Mouse (Mus musculus) heart, adult 18-20 months (tissue): ENCODE results near the gene Ggact. TPM values are rescaled to one million over a fixed set of nuclear protein-coding genes. Genes with fewer than 3 reads are reported as not detected.

Source experiments
- DNase-seq, 2 experiments: peaks; one replicate each; pipeline ENCODE4 v3.0.0; 2021 to 2022; ENCODE audit warnings: mixed read lengths in 1 of 2
- long read RNA-seq, 2 experiments: library from polyadenylated mRNA; stranded (forward); transcript quantifications; one replicate each; pipeline ENCODE4 v2.0.0; 2021
- total RNA-seq, 2 experiments: library from RNA; stranded (reverse); gene quantifications; 2 replicates each; pipeline ENCODE4 v1.2.3; 2021

Gene Ggact
- total RNA-seq = 10 to 100 TPM; 24.9 to 25.7 TPM
- long read RNA-seq, experiment 1, transcript Ggact-205 (3 exons, 609 nt) = major isoform, 5 of 13 reads
- long read RNA-seq, experiment 1, transcript Ggact-201 (3 exons, 1,076 nt) = major isoform, 5 of 13 reads
- long read RNA-seq, experiment 1, partial matches to known transcripts = 2 of 13 reads
- long read RNA-seq, experiment 1, other reads (novel, unspliced or antisense) = 1 of 13 reads
- long read RNA-seq, experiment 2, partial matches to known transcripts = 0 of 5 reads
- long read RNA-seq, experiment 2, other reads (novel, unspliced or antisense) = 1 of 5 reads

DNA sequence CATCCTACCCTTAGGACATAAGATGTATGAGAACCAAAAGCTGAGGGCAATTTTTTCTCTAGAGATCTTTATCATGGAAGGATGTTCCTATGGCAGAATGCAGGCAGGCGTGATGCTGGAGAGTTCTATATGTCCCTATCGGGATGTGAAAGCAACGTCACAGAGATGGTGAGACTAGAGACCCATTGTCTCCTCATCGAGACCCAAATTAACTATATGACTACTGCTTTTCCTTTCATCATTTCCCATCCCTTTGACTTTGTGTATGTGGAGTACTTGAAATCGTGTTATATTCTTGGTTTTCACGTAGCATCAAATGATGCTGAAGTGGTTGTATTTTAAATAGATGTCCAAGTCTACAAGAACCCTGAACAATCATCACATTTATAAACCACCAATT is at the start of gene Ggact:
TSS of gene Ggact (minus strand) at position 101 of the 400 bp plus-strand sequence.
- DNase-seq = no peak

DNA sequence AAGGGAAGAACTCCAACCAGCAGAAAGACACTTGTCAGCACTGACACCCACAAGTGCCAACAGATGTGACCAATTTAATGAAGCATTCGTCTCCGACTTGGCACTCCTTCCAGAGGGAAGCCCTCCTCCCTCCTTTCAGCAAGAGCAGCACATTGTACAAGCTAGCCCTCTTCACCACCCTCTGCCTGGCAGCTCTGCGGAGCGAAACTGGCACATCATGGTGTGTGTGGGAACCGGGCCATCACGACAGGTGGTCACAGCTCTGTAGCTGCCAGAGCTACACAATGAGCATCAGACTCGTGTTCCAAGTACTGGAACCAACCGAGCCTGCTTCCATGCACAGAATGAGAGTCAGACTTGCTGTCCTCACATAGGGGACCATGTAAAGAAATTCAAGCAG is 44.4 kb upstream of the Ggact start:
- peak in 1 of 2 experiments; percentile 2 for DNase-seq

DNA sequence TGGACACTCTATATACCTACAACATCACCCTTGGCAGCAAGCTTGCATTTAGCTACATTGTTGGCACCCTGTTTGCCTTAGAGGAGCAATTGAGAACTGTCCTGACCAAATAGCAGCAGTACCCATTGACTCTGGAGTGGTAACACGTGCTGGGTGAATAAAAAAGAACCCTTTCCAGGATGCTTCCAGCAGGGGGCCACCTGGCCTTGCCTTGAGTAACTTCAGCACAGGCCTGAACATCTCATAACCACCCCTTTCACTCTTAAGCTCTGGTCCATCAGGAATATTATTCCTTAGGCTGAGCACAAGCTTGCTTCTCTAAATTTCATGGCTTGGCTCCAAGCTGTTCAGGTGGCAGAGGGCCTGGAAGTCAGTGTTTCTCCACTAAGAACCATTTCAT is 39.8 kb upstream of the Ggact start:
- peak; percentile 25 to 55 for DNase-seq

DNA sequence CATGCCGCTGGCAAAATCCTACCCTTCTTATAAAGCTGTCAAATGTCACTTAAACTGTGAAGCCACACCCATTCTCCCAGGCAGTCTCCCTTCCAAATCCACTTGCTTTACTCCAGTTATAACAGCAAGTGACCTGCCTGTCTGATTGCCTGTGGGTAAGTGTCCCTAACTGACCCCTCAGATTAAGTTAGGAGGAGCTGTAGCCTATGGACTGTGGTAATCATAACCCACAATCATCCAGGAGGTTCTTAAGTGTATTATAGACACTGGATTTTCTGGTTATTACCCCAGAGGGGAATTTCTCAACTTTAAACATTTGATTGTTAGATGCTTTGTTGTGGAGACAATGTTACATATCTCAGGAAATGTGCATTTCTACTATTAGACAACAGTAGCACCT is 39.0 kb upstream of the Ggact start:
- no peak for DNase-seq

- DNase-seq = no peak
Observed at GRCm38 (mm10) chr14:122951676-122952445, 38.3 kb upstream of the Ggact start.

- DNase-seq = no peak
Observed at GRCm38 (mm10) chr14:122950915-122951314, 37.4 kb upstream of the Ggact start.

DNA sequence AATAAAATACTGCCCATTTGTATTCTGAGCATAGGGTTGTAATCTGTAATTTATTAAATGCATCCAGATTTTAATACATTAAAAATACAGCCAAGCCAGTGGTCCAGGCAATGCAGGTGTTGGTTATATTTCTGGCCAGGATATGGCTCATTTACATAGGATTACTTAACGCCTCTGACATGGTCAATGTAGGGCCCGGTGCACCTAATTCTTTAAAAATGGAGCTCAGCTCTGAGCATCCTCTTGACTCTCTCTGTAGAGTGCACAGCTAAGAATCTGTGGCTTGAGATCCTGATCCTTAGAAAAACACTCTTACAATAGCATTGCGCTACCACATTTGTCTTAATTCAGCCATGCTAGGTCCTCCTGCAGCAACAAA is 29.9 kb upstream of the Ggact start:
- DNase-seq = no peak

- DNase-seq = no peak
Observed at GRCm38 (mm10) chr14:122942757-122943474, 29.4 kb upstream of the Ggact start.

DNA sequence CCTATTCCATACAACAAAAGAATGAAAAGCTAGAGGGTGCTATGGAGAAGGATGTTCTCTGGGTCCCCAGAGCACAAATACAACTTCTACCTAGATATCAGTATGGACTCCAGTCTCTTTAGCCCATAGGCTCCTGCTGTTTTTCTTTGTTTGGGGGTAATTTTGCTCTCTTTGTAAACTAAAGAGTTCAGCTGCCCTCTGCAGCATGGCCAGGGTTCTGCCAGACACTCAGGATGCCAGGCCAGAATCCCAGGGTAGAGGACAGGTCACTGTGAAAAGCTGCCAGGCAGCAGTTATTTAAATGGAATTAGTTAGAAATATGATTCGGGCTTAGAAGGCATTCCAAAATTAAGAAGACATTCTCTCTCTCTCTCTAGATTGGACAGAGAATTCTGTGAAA is 22.9 kb upstream of the Ggact start:
- no peak for DNase-seq

DNA sequence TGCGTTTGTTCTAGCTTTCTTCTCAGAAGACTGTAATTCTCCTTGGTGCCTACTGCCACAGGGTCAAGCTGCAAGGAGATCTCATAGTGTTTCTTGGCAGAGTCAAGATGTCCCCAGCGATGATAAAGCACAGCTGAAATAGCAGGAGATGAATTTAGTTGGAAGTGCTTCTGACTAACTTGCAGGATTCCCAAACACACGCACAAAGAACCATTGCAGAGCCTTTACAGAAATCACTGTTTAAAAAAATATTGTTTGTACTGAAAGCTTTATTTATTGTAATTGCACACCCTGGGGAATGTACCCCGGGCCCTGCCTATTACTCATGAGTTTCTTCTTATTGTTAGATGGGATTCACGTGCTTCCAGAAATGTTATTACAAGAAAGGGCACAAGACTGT is 6.5 kb upstream of the Ggact start:
- peak in 1 of 2 experiments; percentile 21 for DNase-seq

DNA sequence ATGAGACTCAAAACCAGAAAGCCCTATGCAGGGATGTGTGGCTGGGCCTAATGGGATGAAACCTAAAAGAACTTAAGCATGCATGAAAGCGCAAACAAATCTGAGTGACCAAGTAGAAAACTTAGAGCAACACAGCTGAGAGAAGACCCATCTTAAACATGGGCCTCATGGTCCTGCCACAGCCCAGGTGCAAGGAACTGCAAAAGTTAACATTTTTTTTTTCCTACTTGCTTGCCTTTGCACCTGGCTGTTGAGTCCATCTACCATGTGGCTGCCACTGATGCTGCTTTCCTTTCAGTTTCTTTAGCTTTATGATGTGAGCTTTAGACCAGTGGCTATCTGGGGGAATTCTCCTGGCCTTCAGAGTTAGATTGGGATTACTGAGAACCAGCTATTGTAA is 4.1 kb upstream of the Ggact start:
- no peak for DNase-seq

DNA sequence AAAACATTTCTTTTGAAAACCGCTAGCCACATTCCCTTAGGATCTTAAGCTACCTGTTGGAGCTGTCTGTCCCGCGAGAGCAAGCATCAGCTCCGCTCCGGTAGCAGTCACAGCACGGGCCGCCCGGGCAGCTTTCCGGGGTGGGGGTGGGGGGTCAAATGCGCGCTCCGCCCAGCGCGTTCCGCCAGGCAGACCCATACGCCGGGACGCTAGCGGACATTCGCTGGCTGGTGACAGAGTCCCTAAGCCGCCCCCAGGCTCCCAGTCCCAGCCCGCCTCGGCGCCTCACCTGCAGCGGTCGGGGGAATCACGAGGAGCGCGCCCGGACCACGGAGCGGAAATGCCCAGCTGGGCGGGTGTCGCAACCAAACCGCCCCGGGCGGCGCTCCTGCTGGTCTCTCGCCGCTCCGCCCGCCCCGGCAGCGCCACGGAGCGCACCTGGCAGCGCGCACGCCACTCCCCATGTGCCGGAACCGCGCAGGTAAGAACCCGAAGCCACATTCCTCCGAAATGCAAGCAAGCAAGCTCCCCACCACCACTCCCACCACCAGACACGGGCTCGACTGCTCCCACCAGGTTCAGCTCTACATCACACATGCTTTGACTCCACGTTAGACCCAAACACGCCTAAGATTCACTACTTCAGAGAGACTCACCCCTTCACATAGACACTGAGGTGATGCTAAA is 602 bp downstream of the Ggact start:
- peak; percentile 57 to 71 for DNase-seq

GRCm38 (mm10) chr14:122912137-122912536 is 1.4 kb downstream of the Ggact start:
- no peak for DNase-seq

GRCm38 (mm10) chr14:122911265-122911664 is 2.3 kb downstream of the Ggact start:
- no peak for DNase-seq

DNA sequence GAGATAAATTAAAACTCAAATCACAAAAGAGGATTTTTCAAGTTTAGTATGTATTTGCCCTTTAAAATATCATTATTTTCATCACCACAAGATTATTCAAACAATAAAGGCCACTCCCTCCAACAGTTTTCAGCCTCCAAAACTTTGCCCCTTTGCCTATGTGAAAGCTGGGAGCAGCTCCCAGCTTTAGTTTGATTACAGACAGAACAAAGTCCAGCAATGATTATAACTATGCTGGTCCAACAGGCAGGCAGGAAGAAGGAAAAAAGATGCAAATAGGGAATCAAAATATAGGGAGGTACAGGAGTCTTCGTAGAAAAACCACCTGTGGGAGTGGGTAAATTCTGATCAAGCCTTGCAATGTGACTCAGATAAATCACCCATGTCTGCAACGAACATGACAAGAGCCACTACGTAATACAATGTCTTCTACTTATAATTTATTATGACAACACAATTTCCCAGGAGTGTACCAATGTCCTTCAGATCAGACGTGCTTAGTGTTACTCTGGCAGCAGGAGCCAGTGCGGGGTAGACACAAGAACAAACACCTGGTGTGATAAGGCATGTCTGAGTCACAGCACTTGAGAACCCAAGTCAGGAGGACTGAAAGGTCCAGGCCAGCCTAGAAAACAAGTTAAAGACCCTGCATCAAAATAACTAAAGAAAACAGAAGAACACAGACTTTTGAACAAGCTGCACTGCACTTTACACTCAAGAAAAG is 4.0 kb downstream of the Ggact start:
- no peak for DNase-seq

DNA sequence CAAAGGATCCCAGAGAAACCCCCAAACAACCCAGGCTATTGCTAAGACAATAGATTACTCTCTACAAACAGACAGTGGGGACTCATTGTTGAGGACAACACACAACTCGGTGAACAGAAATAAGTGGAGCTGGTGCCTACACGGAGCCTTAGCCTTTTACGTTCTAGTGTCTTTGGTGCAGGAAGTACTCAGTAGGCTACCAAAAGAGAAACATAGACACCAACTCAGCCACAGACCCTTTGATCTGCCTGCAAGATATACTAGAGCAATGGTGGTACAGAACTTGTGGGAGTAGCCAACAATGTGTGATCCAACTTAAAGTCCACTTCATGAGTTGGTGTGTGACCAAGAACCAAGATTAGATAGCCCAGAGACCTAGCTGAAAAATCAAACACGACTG is 5.5 kb downstream of the Ggact start:
- DNase-seq = no peak

DNA sequence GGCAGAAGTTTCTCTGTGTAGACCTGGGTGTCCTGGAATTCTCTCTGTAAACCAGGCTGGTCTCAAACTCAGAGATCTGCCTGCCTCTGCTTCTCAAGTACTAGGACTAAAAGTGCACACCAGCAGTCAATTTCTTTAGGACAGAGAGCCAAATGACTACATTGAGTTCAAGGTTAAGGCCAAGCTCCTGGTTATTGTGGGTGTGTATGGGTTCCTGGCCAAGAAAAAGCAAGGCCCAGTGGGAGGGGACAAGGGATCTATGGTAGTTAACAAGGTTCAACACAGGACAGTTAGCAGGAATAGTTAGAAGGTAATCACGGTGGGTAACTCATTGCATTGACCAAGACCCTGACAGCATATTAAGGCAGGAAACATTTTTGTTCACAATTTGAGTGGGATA is 8.6 kb downstream of the Ggact start:
- DNase-seq = no peak

DNA sequence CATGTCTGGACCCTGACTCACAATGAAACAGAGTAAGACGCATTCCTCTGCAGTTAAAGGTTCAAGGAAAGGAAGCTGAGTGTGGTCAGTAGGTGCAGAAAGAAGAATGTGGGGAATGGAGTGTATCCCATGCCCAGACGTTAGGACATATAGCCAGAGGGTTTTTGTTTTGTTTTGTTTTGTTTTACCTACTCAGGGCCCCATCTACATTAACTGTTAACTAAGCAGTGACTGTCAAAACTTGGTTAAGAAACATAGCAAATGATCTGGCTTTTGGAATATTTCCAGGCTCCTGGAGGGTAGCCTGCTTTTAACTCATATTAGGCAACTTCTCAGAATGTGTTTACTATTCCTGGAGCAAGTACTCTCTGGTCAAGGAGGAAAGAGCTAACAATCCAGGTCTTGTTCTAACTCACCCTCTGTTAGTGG is 9.6 kb downstream of the Ggact start:
- no peak for DNase-seq

DNA sequence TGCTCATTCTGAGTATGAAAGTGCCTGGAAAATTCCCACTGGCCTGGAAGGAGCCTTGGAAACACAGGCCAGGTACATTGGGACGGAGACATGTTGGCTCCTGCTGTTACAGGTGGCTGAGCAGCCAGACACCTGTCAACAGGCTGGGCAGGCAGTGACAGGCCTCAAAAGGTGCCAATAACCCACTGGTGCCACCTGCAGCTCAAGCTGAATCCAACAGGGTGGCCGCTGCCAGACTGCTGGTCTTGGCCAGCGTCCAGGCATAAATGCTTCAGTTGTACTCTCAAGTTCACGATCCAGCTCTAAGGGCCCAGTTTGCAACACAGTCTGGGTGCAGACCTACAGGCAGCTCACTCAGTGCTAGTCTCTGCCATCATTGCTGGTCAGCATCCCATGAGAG is 10.7 kb downstream of the Ggact start:
- peak; percentile 82 to 83 for DNase-seq

GRCm38 (mm10) chr14:122902136-122902535 is 11.4 kb downstream of the Ggact start:
- peak; percentile 23 to 40 for DNase-seq

DNA sequence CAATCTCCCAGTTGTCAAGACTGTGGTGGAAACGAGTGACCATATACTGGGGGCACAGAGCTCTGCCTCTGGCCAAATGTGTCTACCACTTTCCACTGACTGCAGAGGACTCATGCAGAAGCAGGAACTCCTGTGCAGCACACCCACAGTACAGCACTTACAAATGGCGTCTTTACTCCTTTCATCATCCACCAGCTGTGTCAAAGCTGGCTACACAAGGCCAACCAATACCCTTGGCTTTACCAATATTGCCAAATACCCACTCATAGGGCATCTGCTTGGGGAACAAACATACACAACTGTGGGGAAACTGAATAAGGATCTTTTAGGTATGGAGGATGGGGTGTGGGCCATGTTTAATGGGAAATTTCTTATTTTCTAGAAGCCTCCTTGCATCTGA is 11.8 kb downstream of the Ggact start:
- DNase-seq = no peak

DNA sequence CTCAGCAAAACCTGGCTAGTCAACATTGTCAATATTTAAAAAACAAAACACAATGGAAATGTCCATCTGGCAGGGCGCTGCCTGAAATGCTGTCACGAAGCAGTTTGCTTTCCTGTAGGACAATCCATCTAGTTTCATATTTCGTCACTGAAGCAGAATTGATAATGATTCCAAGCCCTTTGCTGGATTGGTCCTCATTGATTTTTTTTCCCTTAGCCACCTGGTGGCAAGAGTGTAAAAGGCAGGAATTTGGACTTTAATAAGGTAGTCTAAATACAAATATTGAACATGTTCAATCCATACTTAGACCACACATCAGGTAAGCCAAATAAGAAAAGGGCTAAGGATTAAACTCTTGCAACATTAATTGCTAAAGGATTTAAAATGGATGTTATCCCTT is 12.4 kb downstream of the Ggact start:
- no peak for DNase-seq
